Mouse (Mus musculus) G1E (cell line): ENCODE results near the gene Rpl36-ps4. TPM values are rescaled to one million over a fixed set of nuclear protein-coding genes. Genes with fewer than 3 reads are reported as not detected.

ENCODE experiments used
- ATAC-seq: 2 replicates; pipeline ENCODE4 v1.8.0; 2016; ENCODE audit warnings: mild to moderate bottlenecking; ENCODE audit not compliant: insufficient number of reproducible peaks, poor library complexity, low FRiP score, severe bottlenecking; ENCODE audit errors: extremely low read depth
- DNase-seq: peaks from one replicate; pipeline ENCODE4 v3.0.0; 2012; ENCODE audit warnings: low spot score
- H3K27me3 ChIP-seq: 2 replicates; pipeline ENCODE4 v1.6.1; 2012; ENCODE audit warnings: mild to moderate bottlenecking, low read length, inconsistent platforms; ENCODE audit not compliant: insufficient read depth
- H3K36me3 ChIP-seq: replicated peaks from 2 replicates; pipeline ENCODE3; 2012; ENCODE audit warnings: mild to moderate bottlenecking, inconsistent platforms
- H3K4me1 ChIP-seq: 2 replicates; pipeline ENCODE4 v1.6.1; 2012; ENCODE audit warnings: low read depth, low read length, inconsistent platforms, mixed read lengths; ENCODE audit not compliant: insufficient read depth
- H3K4me3 ChIP-seq: 2 replicates; pipeline ENCODE4 v1.5.1; 2012; ENCODE audit warnings: low read depth, mild to moderate bottlenecking, inconsistent platforms, low read length, moderate library complexity, mixed read lengths
- H3K9me3 ChIP-seq: replicated peaks from 2 replicates; pipeline ENCODE4 v1.6.1; 2012; ENCODE audit warnings: inconsistent platforms
- CTCF ChIP-seq: IDR thresholded peaks from 2 replicates; pipeline ENCODE4 v1.5.1; 2012; ENCODE audit warnings: low read depth, low read length, inconsistent platforms, mixed read lengths
- GATA1 ChIP-seq: IDR thresholded peaks from 2 replicates; pipeline ENCODE4 v1.6.1; 2012; ENCODE audit warnings: borderline replicate concordance, low read length, inconsistent platforms, mixed read lengths
- GATA2 ChIP-seq: IDR thresholded peaks from 2 replicates; pipeline ENCODE4 v1.6.1; 2012; ENCODE audit warnings: low read depth, low read length, inconsistent platforms, borderline replicate concordance
- POLR2AphosphoS5 ChIP-seq: IDR thresholded peaks from 2 replicates; pipeline ENCODE4 v1.6.1; 2012; ENCODE audit warnings: low read depth, low read length, inconsistent platforms; ENCODE audit not compliant: insufficient replicate concordance
- TAL1 ChIP-seq: conservative IDR thresholded peaks from 2 replicates; pipeline ENCODE4 v1.6.1; 2012; ENCODE audit warnings: low read depth, low read length, inconsistent platforms, mixed read lengths
- polyA plus RNA-seq: library from polyadenylated mRNA; stranded (reverse); fragments of >175 nt; gene quantifications from 2 replicates; pipeline ENCODE4 v1.2.3, GENCODE M21; 2012
- total RNA-seq, 2 experiments: library from RNA; stranded (forward) in 1 of 2; stranded (reverse) in 1 of 2; fragments of 200-1000 nt in 1 of 2; fragments of >200 nt in 1 of 2; fragmentation: Nextera tagmentation in 1 of 2; gene quantifications; 2 replicates each; pipeline ENCODE4 v1.2.3; 2014 to 2017

The Rpl36-ps4 gene
- total RNA-seq (2014; fragmentation: Nextera tagmentation) (not detected in 2 replicates), total RNA-seq (2017) (not detected in 2 replicates), polyA plus RNA-seq (not detected in 2 replicates)

DNA sequence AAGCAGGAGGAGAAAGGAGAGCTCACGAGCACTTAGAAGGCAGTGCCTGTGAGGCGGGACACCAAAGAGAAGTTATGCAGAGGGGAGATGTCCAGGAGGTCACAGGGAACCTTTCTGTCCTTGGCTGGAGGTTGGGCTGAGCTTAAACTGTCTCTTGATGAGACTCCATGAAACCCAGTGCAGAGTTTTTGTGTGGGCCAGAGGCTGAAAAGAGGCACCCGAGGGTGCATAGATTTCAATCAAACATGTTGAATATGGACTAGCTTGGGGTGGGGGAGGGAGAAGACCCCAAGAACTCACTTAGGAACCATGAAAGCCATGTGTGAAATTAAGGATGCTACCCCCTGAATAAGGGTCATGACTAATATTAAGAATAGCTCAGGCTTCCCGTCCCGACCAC is at the start of gene Rpl36-ps4:
Gene Rpl36-ps4 (plus strand): TSS at position 301 of the 400 bp plus-strand sequence.
- TF ChIP-seq GATA2, result no peak
- no peak for TF ChIP-seq TAL1
- TF ChIP-seq CTCF, result no peak
- TF ChIP-seq GATA1, result no peak
- no peak for TF ChIP-seq POLR2AphosphoS5
- ATAC-seq (no peak), DNase-seq (no peak)
- Histone ChIP-seq H3K36me3 (no peaks in the 10 kb centered on the region), H3K27me3 (no peaks in the 10 kb centered on the region), H3K4me3 (no peak within 1 kb of the TSS), H3K9me3 (no peaks in the 10 kb centered on the region), H3K4me1 (no peaks in the 10 kb centered on the region; the same call in 1 of the 2 replicates)

- H3K36me3 ChIP-seq, result no peaks in the 10 kb centered on the region
- no peak overlapping the region for H3K4me3 ChIP-seq
- no peaks in the 10 kb centered on the region for H3K4me1 ChIP-seq
- ATAC-seq (no peak), DNase-seq (no peak)
- peaks cover 4% of the 10 kb centered on the region; the same call in 1 of the 2 replicates for H3K9me3 ChIP-seq
- H3K27me3 ChIP-seq, result no peaks in the 10 kb centered on the region
- TF ChIP-seq CTCF (no peak), TAL1 (no peak), POLR2AphosphoS5 (no peak), GATA1 (no peak), GATA2 (no peak)
Observed at GRCm38 (mm10) chr17:87871461-87872126, 49.2 kb upstream of the Rpl36-ps4 start.

DNA sequence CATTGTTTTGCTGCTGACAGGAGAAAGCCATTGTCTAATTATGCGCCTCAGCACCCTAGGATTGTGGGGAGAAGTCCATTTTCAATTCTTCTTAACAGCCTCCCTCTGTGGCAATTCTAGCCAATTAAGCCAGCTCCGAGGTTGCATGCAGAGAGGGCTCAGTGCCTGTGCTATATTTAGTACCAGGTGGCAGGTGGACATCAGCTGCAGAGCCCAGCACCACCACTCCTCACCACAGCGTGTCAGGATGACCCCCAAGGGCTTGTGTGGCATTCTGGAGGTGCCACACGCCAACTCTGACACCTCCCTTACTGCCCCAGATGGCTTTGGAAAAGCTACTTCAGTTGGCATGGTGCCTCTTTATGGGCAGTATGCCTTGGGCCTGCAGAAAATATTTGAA is 48.5 kb upstream of the Rpl36-ps4 start:
- no peak for ATAC-seq
- Histone ChIP-seq H3K4me3 (no peak overlapping the region), H3K4me1 (no peaks in the 10 kb centered on the region), H3K9me3 (peaks cover 4% of the 10 kb centered on the region; the same call in 1 of the 2 replicates), H3K36me3 (no peaks in the 10 kb centered on the region), H3K27me3 (no peaks in the 10 kb centered on the region)
- TF ChIP-seq GATA2 (no peak), POLR2AphosphoS5 (no peak), CTCF (no peak), TAL1 (no peak), GATA1 (no peak)
- no peak for DNase-seq

DNA sequence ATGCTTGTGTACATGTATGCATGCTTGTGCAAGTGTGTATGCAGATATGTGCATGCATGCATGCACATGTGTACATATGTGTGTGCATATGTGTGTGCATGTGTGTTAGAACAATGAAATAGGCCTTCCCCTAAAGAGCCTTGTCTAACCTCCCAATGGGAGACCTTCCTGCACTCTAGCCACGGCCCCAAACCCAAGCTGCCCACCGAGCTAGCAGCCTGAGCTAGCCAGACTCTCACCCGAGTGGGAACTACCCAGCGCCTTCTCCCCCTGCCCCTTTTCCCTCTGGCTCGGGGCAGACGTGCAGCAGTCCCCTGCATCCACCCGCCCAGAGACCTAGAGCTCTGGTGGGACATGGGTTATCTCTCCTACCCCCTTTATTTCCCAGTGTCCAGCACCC is 47.3 kb upstream of the Rpl36-ps4 start:
- no peaks in the 10 kb centered on the region for H3K4me1 ChIP-seq
- no peaks in the 10 kb centered on the region for H3K36me3 ChIP-seq
- H3K4me3 ChIP-seq, result no peak overlapping the region
- H3K9me3 ChIP-seq, result peaks cover 4% of the 10 kb centered on the region; the same call in 1 of the 2 replicates
- ATAC-seq, result no peak
- no peak for DNase-seq
- no peaks in the 10 kb centered on the region for H3K27me3 ChIP-seq
- TF ChIP-seq POLR2AphosphoS5, result no peak
- no peak for TF ChIP-seq CTCF
- no peak for TF ChIP-seq TAL1

DNA sequence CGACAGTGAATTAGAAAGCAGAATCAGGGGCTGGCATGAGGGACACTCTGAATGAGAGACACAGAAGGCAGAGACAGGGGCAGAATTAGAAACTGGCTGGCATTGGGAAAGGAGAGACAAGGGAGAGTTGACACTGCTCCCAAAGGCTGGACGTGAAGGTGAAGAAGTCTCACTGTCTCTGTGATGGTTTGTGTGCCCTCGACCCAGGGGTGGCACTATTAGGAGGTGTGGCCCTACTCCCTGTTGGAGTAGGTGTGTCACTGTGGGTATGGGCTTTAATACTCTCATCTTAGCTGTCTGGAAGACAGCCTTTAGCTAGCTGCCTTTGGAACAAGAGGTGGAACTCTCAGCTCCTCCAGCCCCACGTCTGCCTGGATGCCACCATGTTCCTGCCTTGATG is 46.8 kb upstream of the Rpl36-ps4 start:
- ATAC-seq, result no peak
- DNase-seq, result no peak
- no peak overlapping the region for H3K4me3 ChIP-seq

DNA sequence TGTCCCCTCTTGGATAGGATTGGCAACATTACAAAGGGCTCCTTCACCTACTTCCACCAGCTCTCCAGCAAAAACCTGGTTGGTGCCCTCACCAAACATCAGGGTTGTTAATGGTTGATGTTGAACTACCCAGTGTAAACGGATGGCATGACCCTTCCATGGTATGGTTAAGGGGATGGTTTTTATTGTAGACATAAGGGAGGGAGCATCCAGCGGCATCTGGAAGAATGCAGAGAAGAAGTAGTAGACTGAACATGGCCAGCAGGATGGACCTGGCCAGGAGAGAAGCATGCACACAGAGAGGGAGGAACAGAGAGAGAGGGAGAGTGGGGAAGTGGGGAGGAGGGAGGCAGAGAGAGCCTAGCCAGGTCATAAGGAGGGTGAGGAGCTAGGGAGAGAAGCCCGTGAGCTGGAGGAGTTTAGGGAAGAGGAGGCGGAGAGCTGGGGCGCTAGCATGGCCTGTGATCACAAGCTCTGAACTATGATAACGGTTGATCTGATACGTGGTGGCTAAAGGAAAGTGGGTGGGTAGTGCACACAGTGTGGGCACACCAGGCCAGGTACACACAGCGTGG is 45.3 kb upstream of the Rpl36-ps4 start:
- no peaks in the 10 kb centered on the region for H3K4me1 ChIP-seq
- TF ChIP-seq GATA2 (no peak), TAL1 (no peak), CTCF (no peak), GATA1 (no peak)
- no peaks in the 10 kb centered on the region for H3K36me3 ChIP-seq
- H3K4me3 ChIP-seq, result no peak overlapping the region
- H3K27me3 ChIP-seq, result no peaks in the 10 kb centered on the region
- H3K9me3 ChIP-seq, result peaks cover 4% of the 10 kb centered on the region; the same call in 1 of the 2 replicates
- DNase-seq, result no peak
- no peak for ATAC-seq

More for the DNA sequence above, 46.8 kb upstream of the Rpl36-ps4 start:
- Histone ChIP-seq H3K27me3 (no peaks in the 10 kb centered on the region), H3K9me3 (peaks cover 4% of the 10 kb centered on the region; the same call in 1 of the 2 replicates), H3K4me1 (no peaks in the 10 kb centered on the region), H3K36me3 (no peaks in the 10 kb centered on the region)
- no peak for TF ChIP-seq CTCF
- TF ChIP-seq GATA2, result no peak
- TF ChIP-seq GATA1, result no peak
- no peak for TF ChIP-seq TAL1
- no peak for TF ChIP-seq POLR2AphosphoS5
